Mouse (Mus musculus) hindbrain, embryonic 10.5 days (tissue): ENCODE results near the gene Snrpd2. TPM values are rescaled to one million over a fixed set of nuclear protein-coding genes. Genes with fewer than 3 reads are reported as not detected.
A peak's percentile ranks its signal among the peaks of the same experiment; 100 is the strongest.
"Not testable (repeated sequence)": the region's sequence is repeated elsewhere in the genome, so short reads cannot be mapped to it uniquely, and the experiment has no call there.

Experiments
- DNase-seq: peaks from one replicate; pipeline ENCODE4 v3.0.0-alpha.2; 2017; ENCODE audit warnings: low spot score
- H3K27ac ChIP-seq: fragments of 300-500 bp; sonication (generic); 2 replicates; pipeline ENCODE4 v1.5.1; 2016; ENCODE audit warnings: mild to moderate bottlenecking, moderate library complexity
- H3K27me3 ChIP-seq: fragments of 300-500 bp; sonication (generic); 2 replicates; pipeline ENCODE4 v1.6.1; 2016; ENCODE audit warnings: mild to moderate bottlenecking; ENCODE audit not compliant: poor library complexity, insufficient read depth, severe bottlenecking
- H3K36me3 ChIP-seq: fragments of 300-500 bp; sonication (generic); 2 replicates; pipeline ENCODE4 v1.6.1; 2016; ENCODE audit warnings: mild to moderate bottlenecking, moderate library complexity
- H3K4me1 ChIP-seq: fragments of 300-500 bp; sonication (generic); replicated peaks from 2 replicates; pipeline ENCODE4 v1.6.1; 2016; ENCODE audit warnings: mild to moderate bottlenecking
- H3K4me3 ChIP-seq: fragments of 300-500 bp; sonication (generic); 2 replicates; pipeline ENCODE4 v1.5.1; 2016; ENCODE audit warnings: mild to moderate bottlenecking, moderate library complexity
- H3K9me3 ChIP-seq: fragments of 300-500 bp; sonication (generic); 2 replicates; pipeline ENCODE4 v1.6.1; 2016; ENCODE audit warnings: mild to moderate bottlenecking, moderate library complexity
- WGBS: fragments of 180-500 bp; shearing (Covaris S2); methylation state at CpG from one replicate; pipeline ENCODE4 v1.1.7; 2016; 5-methylcytosine and 5-hydroxymethylcytosine counted together
- polyA plus RNA-seq: library from polyadenylated mRNA; unstranded; fragments of >200 nt; fragmentation: Nextera tagmentation; extraction: Ambion mirVana; gene quantifications from 2 replicates; pipeline ENCODE4 v1.2.1, GENCODE M21; 2016

Gene Snrpd2
- polyA plus RNA-seq, 1 experiment from 2014 or later: 184 TPM

GRCm38 (mm10) chr7:19129396-19129795 is 20.1 kb upstream of the Snrpd2 start:
- no peak for DNase-seq
- Histone ChIP-seq H3K27me3 (no peaks in the 10 kb centered on the region), H3K4me3 (no peak overlapping the region), H3K4me1 (peaks cover 17% of the 10 kb centered on the region), H3K27ac (no peak overlapping the region), H3K36me3 (peaks cover 37% of the 10 kb centered on the region), H3K9me3 (no peaks in the 10 kb centered on the region)
- whole genome bisulfite sequencing: 94% methylated on average over 5 of the region's 5 CpGs

- DNase-seq: no peak
- H3K36me3 ChIP-seq: peaks cover 50% of the 10 kb centered on the region
- peak overlapping the region; percentile 53 for H3K4me3 ChIP-seq
- 35% methylated on average over 4 of the region's 4 CpGs for WGBS
- H3K27ac ChIP-seq: peak overlapping the region; percentile 89
- peaks cover 17% of the 10 kb centered on the region for H3K4me1 ChIP-seq
- H3K27me3 ChIP-seq: no peaks in the 10 kb centered on the region
- H3K9me3 ChIP-seq: no peaks in the 10 kb centered on the region
Measured at GRCm38 (mm10) chr7:19130657-19131056, 18.9 kb upstream of the Snrpd2 start.

GRCm38 (mm10) chr7:19131324-19131848 is 18.1 kb upstream of the Snrpd2 start:
- peaks cover 52% of the 10 kb centered on the region for H3K36me3 ChIP-seq
- peak overlapping the region; percentile 53 for H3K4me3 ChIP-seq
- no peaks in the 10 kb centered on the region for H3K27me3 ChIP-seq
- peak overlapping the region; percentile 89 for H3K27ac ChIP-seq
- H3K9me3 ChIP-seq: no peaks in the 10 kb centered on the region; the same call in 1 of the 2 replicates
- WGBS: under 1% methylated on average over 39 of the region's 39 CpGs
- H3K4me1 ChIP-seq: peaks cover 17% of the 10 kb centered on the region
- DNase-seq: peak; percentile 99

- H3K27me3 ChIP-seq: no peaks in the 10 kb centered on the region
- DNase-seq: no peak
- peaks cover 9% of the 10 kb centered on the region for H3K4me1 ChIP-seq
- 94% methylated on average over 13 of the region's 13 CpGs for WGBS
- no peak overlapping the region for H3K4me3 ChIP-seq
- no peaks in the 10 kb centered on the region; the same call in 1 of the 2 replicates for H3K9me3 ChIP-seq
- no peak overlapping the region for H3K27ac ChIP-seq
- peaks cover 73% of the 10 kb centered on the region for H3K36me3 ChIP-seq
Measured at GRCm38 (mm10) chr7:19136168-19136567, 13.4 kb upstream of the Snrpd2 start.

GRCm38 (mm10) chr7:19136673-19137334 is 12.7 kb upstream of the Snrpd2 start:
- Histone ChIP-seq H3K27ac (no peak overlapping the region), H3K9me3 (no peaks in the 10 kb centered on the region; the same call in 1 of the 2 replicates), H3K36me3 (peaks cover 77% of the 10 kb centered on the region), H3K4me3 (no peak overlapping the region), H3K4me1 (peaks cover 3% of the 10 kb centered on the region), H3K27me3 (no peaks in the 10 kb centered on the region)
- no peak for DNase-seq
- WGBS: 93% methylated on average over 38 of the region's 38 CpGs

GRCm38 (mm10) chr7:19137380-19137779 is 12.1 kb upstream of the Snrpd2 start:
- H3K27ac ChIP-seq: no peak overlapping the region
- 56% methylated on average over 5 of the region's 5 CpGs for WGBS
- no peaks in the 10 kb centered on the region for H3K4me1 ChIP-seq
- H3K4me3 ChIP-seq: no peak overlapping the region
- peak; percentile 40 for DNase-seq
- no peaks in the 10 kb centered on the region for H3K27me3 ChIP-seq
- peaks cover 83% of the 10 kb centered on the region for H3K36me3 ChIP-seq
- no peaks in the 10 kb centered on the region; the same call in 1 of the 2 replicates for H3K9me3 ChIP-seq

GRCm38 (mm10) chr7:19146793-19147192 is 2.7 kb upstream of the Snrpd2 start:
- WGBS: 89% methylated on average over 10 of the region's 10 CpGs
- Histone ChIP-seq H3K27me3 (no peaks in the 10 kb centered on the region), H3K27ac (no peak overlapping the region), H3K4me1 (peaks cover 33% of the 10 kb centered on the region), H3K9me3 (no peaks in the 10 kb centered on the region), H3K4me3 (peak overlapping the region; percentile 14; the same call in 1 of the 2 replicates), H3K36me3 (peaks cover 47% of the 10 kb centered on the region)
- no peak for DNase-seq

- H3K9me3 ChIP-seq: no peaks in the 10 kb centered on the region
- 56% methylated on average over 6 of the region's 6 CpGs for WGBS
- no peak overlapping the region for H3K27ac ChIP-seq
- H3K4me3 ChIP-seq: no peak overlapping the region
- no peaks in the 10 kb centered on the region for H3K27me3 ChIP-seq
- H3K4me1 ChIP-seq: peaks cover 33% of the 10 kb centered on the region
- no peak for DNase-seq
- peaks cover 47% of the 10 kb centered on the region for H3K36me3 ChIP-seq
Measured at GRCm38 (mm10) chr7:19147497-19148045, 2.0 kb upstream of the Snrpd2 start.

- Histone ChIP-seq H3K27ac (peak overlapping the region; percentile 89), H3K27me3 (no peaks in the 10 kb centered on the region), H3K9me3 (no peaks in the 10 kb centered on the region), H3K36me3 (peaks cover 48% of the 10 kb centered on the region), H3K4me1 (peaks cover 33% of the 10 kb centered on the region), H3K4me3 (peak overlapping the region; percentile 78)
- 17% methylated on average over 20 of the region's 20 CpGs for WGBS
- no peak for DNase-seq
Measured at GRCm38 (mm10) chr7:19148180-19148874, 1.2 kb upstream of the Snrpd2 start.

GRCm38 (mm10) chr7:19148875-19149541 is 514 bp upstream of the Snrpd2 start, which contains the start of gene Qpctl:
Gene Qpctl, minus strand, starts transcription at chr7:19149291.
- WGBS: under 1% methylated on average over 43 of the region's 43 CpGs
- DNase-seq: peak; percentile 98
- Histone ChIP-seq H3K4me3 (peak within 1 kb of the TSS; percentile 78), H3K9me3 (no peaks in the 10 kb centered on the region), H3K4me1 (peaks cover 33% of the 10 kb centered on the region), H3K27ac (peak within 1 kb of the TSS; percentile 89), H3K36me3 (peaks cover 52% of the 10 kb centered on the region), H3K27me3 (no peaks in the 10 kb centered on the region)

- peak overlapping the region; percentile 78 for H3K4me3 ChIP-seq
Measured at GRCm38 (mm10) chr7:19151121-19151520, 1.6 kb downstream of the Snrpd2 start.

GRCm38 (mm10) chr7:19154796-19155195 is 5.3 kb downstream of the Snrpd2 start:
- Histone ChIP-seq H3K4me1 (peaks cover 31% of the 10 kb centered on the region), H3K4me3 (no peak overlapping the region), H3K27me3 (peaks cover 22% of the 10 kb centered on the region), H3K36me3 (peaks cover 58% of the 10 kb centered on the region), H3K27ac (no peak overlapping the region), H3K9me3 (no peaks in the 10 kb centered on the region)
- DNase-seq: no peak
- WGBS: 86% methylated on average over 8 of the region's 8 CpGs

More at GRCm38 (mm10) chr7:19151121-19151520, 1.6 kb downstream of the Snrpd2 start:
- Histone ChIP-seq H3K36me3 (peaks cover 62% of the 10 kb centered on the region), H3K4me1 (peaks cover 33% of the 10 kb centered on the region)
- H3K9me3 ChIP-seq, DNase-seq, H3K27me3 ChIP-seq, H3K27ac ChIP-seq: not testable (repeated sequence)
- WGBS: 94% methylated on average over 10 of the region's 10 CpGs
